Mouse (Mus musculus) CD4-positive naive resting alpha-beta T cell, adult 76 days (primary cell): ENCODE data around the gene Mthfd2l. TPM values are rescaled to one million over a fixed set of nuclear protein-coding genes. Genes with fewer than 3 reads are reported as not detected.

ENCODE experiments used
- total RNA-seq: library from RNA; stranded (reverse); gene quantifications from one replicate; pipeline ENCODE4 v1.2.4, GENCODE M21; 2023

Gene Mthfd2l
- 6.1 TPM for total RNA-seq

GRCm38 (mm10) chr5:90930971-90931851, at the start of gene Mthfd2l:
Gene Mthfd2l, plus strand, starts transcription at chr5:90931117.

GRCm38 (mm10) chr5:90890519-90891463, 40.1 kb upstream of the Mthfd2l start, which contains the start of gene Cxcl1:
Gene Cxcl1, plus strand, starts transcription at chr5:90891241.

GRCm38 (mm10) chr5:90903339-90904020, 27.4 kb upstream of the Mthfd2l start, which contains the start of gene Cxcl2:
Gene Cxcl2, plus strand, starts transcription at chr5:90903871.

GRCm38 (mm10) chr5:91027164-91027563, 96.2 kb downstream of the Mthfd2l start, which contains the start of gene Epgn:
Gene Epgn, plus strand, starts transcription at chr5:91027464.

Other genes starting within 250 kb of the Mthfd2l start
- gene Cxcl5, start 171.8 kb upstream of the Mthfd2l start, total RNA-seq, result not detected
- gene Ppbp, start 162.6 kb upstream of the Mthfd2l start, total RNA-seq, result 4.5 TPM
- not detected for gene Pf4, start 158.7 kb upstream of the Mthfd2l start, total RNA-seq
- not detected for gene Cxcl3, start 145.0 kb upstream of the Mthfd2l start, total RNA-seq
- gene Cxcl15, start 136.6 kb upstream of the Mthfd2l start, total RNA-seq, result not detected
- 0.29 TPM for gene Cxcl1, start 39.9 kb upstream of the Mthfd2l start, total RNA-seq
- gene Cxcl2, start 27.2 kb upstream of the Mthfd2l start, total RNA-seq, result 11.2 TPM
- not detected for gene Epgn, start 96.3 kb downstream of the Mthfd2l start, total RNA-seq
- not detected for gene Ereg, start 143.5 kb downstream of the Mthfd2l start, total RNA-seq
- 0.64 TPM for gene Areg, start 208.5 kb downstream of the Mthfd2l start, total RNA-seq